Mouse (Mus musculus) kidney, embryonic 14.5 days (tissue): Measurements from ENCODE around the gene Scaper. TPM values are rescaled to one million over a fixed set of nuclear protein-coding genes. Genes with fewer than 3 reads are reported as not detected.

Source experiments
- ATAC-seq: fragments of 200-750 bp; cut with Nextera tagmentation; 2 replicates; pipeline ENCODE4 v1.8.0; 2017; ENCODE audit warnings: moderate number of reproducible peaks, mild to moderate bottlenecking, moderate TSS enrichment, moderate library complexity; ENCODE audit not compliant: low FRiP score, low TSS enrichment
- H3K27ac ChIP-seq: fragments of 300-500 bp; sonication (generic); 2 replicates; pipeline ENCODE4 v1.5.1; 2014; ENCODE audit warnings: low read depth, mild to moderate bottlenecking, low read length, moderate library complexity, mixed read lengths
- H3K27me3 ChIP-seq: fragments of 300-500 bp; sonication (generic); 2 replicates; pipeline ENCODE4 v1.6.1; 2014; ENCODE audit warnings: mild to moderate bottlenecking, low read length; ENCODE audit not compliant: control insufficient read depth, insufficient read depth
- H3K36me3 ChIP-seq: fragments of 300-500 bp; sonication (generic); 2 replicates; pipeline ENCODE4 v1.6.1; 2014; ENCODE audit warnings: low read length, mixed read lengths; ENCODE audit not compliant: control insufficient read depth, insufficient read depth
- H3K4me1 ChIP-seq: fragments of 300-500 bp; sonication (generic); 2 replicates; pipeline ENCODE4 v1.6.1; 2014; ENCODE audit warnings: low read length, mixed read lengths; ENCODE audit not compliant: control insufficient read depth, insufficient read depth
- H3K4me2 ChIP-seq: fragments of 300-500 bp; sonication (generic); replicated peaks from 2 replicates; pipeline ENCODE4 v1.6.1; 2014; ENCODE audit warnings: low read depth, mild to moderate bottlenecking, low read length
- H3K4me3 ChIP-seq: fragments of 300-500 bp; sonication (generic); 2 replicates; pipeline ENCODE4 v1.5.1; 2014; ENCODE audit warnings: mild to moderate bottlenecking, low read length
- H3K9ac ChIP-seq: fragments of 300-500 bp; sonication (generic); 2 replicates; pipeline ENCODE4 v1.6.1; 2014; ENCODE audit warnings: low read depth, mild to moderate bottlenecking, low read length, moderate library complexity
- H3K9me3 ChIP-seq: fragments of 300-500 bp; sonication (generic); 2 replicates; pipeline ENCODE4 v1.6.1; 2016; ENCODE audit warnings: low read length; ENCODE audit not compliant: control insufficient read depth
- WGBS: fragments of 180-500 bp; shearing (Covaris S2); extraction: QIAGEN DNeasy Blood & Tissue Kit; methylation state at CpG from one replicate; pipeline ENCODE4 v1.1.7; 2014; 5-methylcytosine and 5-hydroxymethylcytosine counted together
- polyA plus RNA-seq: library from polyadenylated mRNA; unstranded; fragments of >200 nt; fragmentation: Nextera tagmentation; extraction: Ambion mirVana; gene quantifications from 2 replicates; pipeline ENCODE4 v1.2.1, GENCODE M21; 2014

Scaper gene
- polyA plus RNA-seq, 1 experiment from 2014 or later: 10.3 TPM

- Histone ChIP-seq H3K27me3 (no peaks in the 10 kb centered on the region), H3K9me3 (no peaks in the 10 kb centered on the region), H3K9ac (no peak overlapping the region), H3K27ac (no peak overlapping the region), H3K4me2 (no peak overlapping the region), H3K36me3 (no peaks in the 10 kb centered on the region), H3K4me1 (no peaks in the 10 kb centered on the region), H3K4me3 (no peak overlapping the region)
- 84% methylated on average over 1 of the region's 1 CpGs for WGBS
- no peak for ATAC-seq
Measured at GRCm38 (mm10) chr9:55571071-55571470, 366.8 kb downstream of the Scaper start.

DNA sequence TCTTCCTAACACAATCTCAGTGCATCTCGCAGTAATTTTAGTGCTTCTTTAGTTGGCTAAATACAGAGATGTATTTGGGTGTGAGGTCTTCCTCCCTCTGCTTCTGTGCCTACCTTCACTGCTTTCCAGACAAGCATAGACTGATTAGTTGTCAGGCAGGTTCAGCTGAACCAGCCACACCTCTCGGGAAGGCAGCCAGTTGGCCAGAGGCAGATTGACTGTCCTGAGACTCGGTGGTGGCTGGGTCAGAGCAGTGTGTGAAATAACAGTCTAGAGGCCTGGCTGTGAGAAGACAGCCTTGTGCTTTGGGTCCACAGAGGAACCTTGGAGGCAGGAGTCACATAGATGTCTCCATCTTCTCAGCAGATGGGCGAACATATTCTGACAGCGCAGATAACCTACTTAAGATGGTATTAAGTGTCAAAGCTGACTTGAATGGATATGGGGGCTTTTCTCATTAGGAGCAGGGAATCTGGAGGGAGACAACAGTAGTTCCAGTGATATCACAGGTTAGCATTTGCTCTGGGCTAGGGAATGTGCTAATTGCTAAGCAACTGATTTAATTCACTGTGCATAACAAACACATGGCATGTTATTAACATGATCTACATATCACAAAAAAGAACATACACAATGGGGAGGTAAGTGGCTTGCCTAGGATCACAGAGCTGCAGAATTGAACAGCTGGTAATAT, 369.3 kb downstream of the Scaper start:
- Histone ChIP-seq H3K4me3 (no peak overlapping the region), H3K27me3 (no peaks in the 10 kb centered on the region), H3K4me1 (no peaks in the 10 kb centered on the region), H3K4me2 (no peak overlapping the region), H3K36me3 (no peaks in the 10 kb centered on the region), H3K9me3 (no peaks in the 10 kb centered on the region), H3K9ac (no peak overlapping the region), H3K27ac (no peak overlapping the region)
- ATAC-seq: no peak
- WGBS: 69% methylated on average over 5 of the region's 5 CpGs

GRCm38 (mm10) chr9:55560960-55561359, 377.0 kb downstream of the Scaper start:
- Histone ChIP-seq H3K4me3 (no peak overlapping the region), H3K9me3 (no peaks in the 10 kb centered on the region), H3K9ac (no peak overlapping the region), H3K4me1 (no peaks in the 10 kb centered on the region), H3K27me3 (peaks cover 2% of the 10 kb centered on the region; the same call in 1 of the 2 replicates), H3K36me3 (no peaks in the 10 kb centered on the region), H3K27ac (no peak overlapping the region), H3K4me2 (no peak overlapping the region)
- WGBS: 87% methylated on average over 1 of the region's 1 CpGs
- ATAC-seq: no peak

DNA sequence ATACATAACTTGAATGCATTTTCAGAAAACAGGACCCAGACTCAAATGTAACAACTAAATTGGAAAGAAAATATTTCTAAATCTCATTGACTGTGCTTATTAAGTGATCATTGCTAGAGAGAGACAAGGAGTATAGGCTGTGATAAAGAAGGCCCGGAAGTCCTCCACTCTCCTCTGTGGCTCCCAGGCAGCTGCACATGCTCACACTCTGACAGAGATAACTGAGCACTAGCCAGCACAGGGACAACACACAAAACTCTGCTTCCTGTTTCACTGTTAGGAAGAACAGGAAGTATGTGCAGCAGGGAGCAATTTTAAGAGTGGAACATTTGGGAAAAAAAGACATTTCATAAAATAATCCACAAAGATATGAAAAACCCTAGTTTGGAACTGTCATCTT, 382.9 kb downstream of the Scaper start:
- Histone ChIP-seq H3K27me3 (peaks cover 15% of the 10 kb centered on the region), H3K4me1 (no peaks in the 10 kb centered on the region), H3K27ac (no peak overlapping the region), H3K4me3 (no peak overlapping the region), H3K9me3 (no peaks in the 10 kb centered on the region), H3K9ac (no peak overlapping the region), H3K36me3 (no peaks in the 10 kb centered on the region), H3K4me2 (no peak overlapping the region)
- no peak for ATAC-seq
- WGBS: 61% methylated on average over 1 of the region's 1 CpGs

DNA sequence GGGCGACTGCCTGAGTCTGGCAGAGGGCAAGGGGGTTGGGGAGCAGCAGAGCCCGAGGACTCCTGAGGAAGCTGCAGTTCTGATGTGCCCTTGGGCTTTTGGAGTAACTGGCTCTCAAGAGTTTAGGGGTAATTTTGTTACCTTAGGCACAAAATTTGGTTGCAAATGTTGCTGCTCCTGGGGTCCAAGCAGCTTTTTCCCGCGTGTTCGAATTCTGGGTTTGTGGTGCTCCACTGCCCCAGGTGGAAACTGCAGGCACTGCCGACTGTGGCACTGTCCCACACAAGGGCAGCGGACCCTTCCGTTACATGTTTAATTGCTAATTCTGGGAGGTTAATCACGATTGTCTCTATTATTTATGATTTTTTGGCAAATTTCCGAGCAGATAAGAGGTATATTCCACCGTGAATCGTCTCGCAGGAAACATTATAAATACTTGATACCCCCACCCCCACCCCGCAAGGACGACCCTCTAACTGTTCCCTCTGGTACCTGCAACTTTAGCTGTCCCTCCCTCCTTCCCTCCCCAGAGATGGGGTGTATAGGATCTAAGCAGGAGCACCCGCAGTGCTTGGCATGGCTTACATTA, 388.5 kb downstream of the Scaper start:
- ATAC-seq: no peak
- Histone ChIP-seq H3K4me3 (no peak overlapping the region), H3K27ac (no peak overlapping the region), H3K4me1 (peaks cover 7% of the 10 kb centered on the region; the same call in 1 of the 2 replicates), H3K9ac (no peak overlapping the region), H3K27me3 (peaks cover 65% of the 10 kb centered on the region), H3K9me3 (no peaks in the 10 kb centered on the region), H3K4me2 (no peak overlapping the region), H3K36me3 (no peaks in the 10 kb centered on the region)
- WGBS: 3% methylated on average over 16 of the region's 16 CpGs

- no peak overlapping the region for H3K4me3 ChIP-seq
Measured at GRCm38 (mm10) chr9:55548871-55549270, 389.0 kb downstream of the Scaper start.

GRCm38 (mm10) chr9:55546176-55547010, 391.5 kb downstream of the Scaper start:
- Histone ChIP-seq H3K9me3 (no peaks in the 10 kb centered on the region), H3K4me3 (peak overlapping the region; percentile 33), H3K36me3 (no peaks in the 10 kb centered on the region), H3K4me2 (peak overlapping the region; percentile 45), H3K4me1 (peaks cover 15% of the 10 kb centered on the region), H3K27ac (no peak overlapping the region), H3K9ac (no peak overlapping the region), H3K27me3 (peaks cover 87% of the 10 kb centered on the region)
- WGBS: 2% methylated on average over 63 of the region's 63 CpGs
- ATAC-seq: peak; percentile 57

More at GRCm38 (mm10) chr9:55548871-55549270, 389.0 kb downstream of the Scaper start:
- H3K4me1 ChIP-seq: peaks cover 7% of the 10 kb centered on the region; the same call in 1 of the 2 replicates
- H3K9me3 ChIP-seq: no peaks in the 10 kb centered on the region
- no peak overlapping the region for H3K27ac ChIP-seq
- H3K9ac ChIP-seq: no peak overlapping the region
- H3K36me3 ChIP-seq: no peaks in the 10 kb centered on the region
- H3K27me3 ChIP-seq: peaks cover 67% of the 10 kb centered on the region
- WGBS: 11% methylated on average over 3 of the region's 3 CpGs
- no peak for ATAC-seq
- no peak overlapping the region for H3K4me2 ChIP-seq

DNA sequence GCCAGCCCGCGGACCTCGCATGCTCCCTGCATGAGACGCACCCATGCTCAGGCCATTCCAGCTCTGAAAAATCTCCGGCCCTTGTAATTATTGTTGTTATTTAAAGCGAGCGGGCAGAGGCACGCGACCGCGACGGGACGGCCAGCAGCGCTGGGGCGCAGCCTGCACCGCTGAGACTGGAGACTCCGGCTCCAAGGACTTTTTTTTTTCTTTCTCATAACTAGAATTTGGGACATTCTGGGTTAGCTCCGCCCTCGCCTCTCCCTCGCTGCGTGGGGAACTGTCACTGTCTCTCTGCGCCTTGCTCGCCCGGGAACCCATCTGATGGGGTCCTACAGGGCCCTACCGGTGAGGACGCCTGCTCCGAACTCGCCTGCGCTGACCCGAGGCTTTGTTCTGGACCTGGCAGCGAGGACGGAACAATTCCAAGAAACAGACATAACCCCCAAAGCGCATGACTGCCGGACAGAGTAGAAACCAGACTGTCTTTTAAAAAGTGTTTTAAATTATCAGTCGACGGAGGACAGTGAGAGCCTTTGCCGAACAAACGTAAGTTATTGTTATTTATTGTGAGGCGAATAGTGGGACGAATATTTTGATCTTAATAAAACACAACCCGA, 392.3 kb downstream of the Scaper start:
- H3K9ac ChIP-seq: no peak overlapping the region
- H3K27me3 ChIP-seq: peaks cover 93% of the 10 kb centered on the region
- WGBS: 5% methylated on average over 41 of the region's 41 CpGs

More for the DNA sequence above, 392.3 kb downstream of the Scaper start:
- Histone ChIP-seq H3K36me3 (no peaks in the 10 kb centered on the region), H3K4me1 (peaks cover 21% of the 10 kb centered on the region), H3K9me3 (no peaks in the 10 kb centered on the region), H3K4me2 (no peak overlapping the region; the same call in 1 of the 2 replicates), H3K4me3 (peak overlapping the region; percentile 33), H3K27ac (no peak overlapping the region)
- no peak for ATAC-seq
